Mouse (Mus musculus) kidney, adult 9 months (tissue): ENCODE results near the gene Sult3a1.
"Not testable (repeated sequence)": the region's sequence is repeated elsewhere in the genome, so short reads cannot be mapped to it uniquely, and the experiment has no call there.

Experiments used
- DNase-seq: peaks from one replicate; pipeline ENCODE4 v3.0.0; 2022

The Sult3a1 gene

GRCm38 (mm10) chr10:33857421-33857820 lies at the start of gene Sult3a1:
Gene Sult3a1, plus strand, starts transcription at chr10:33857721.
- no peak for DNase-seq

GRCm38 (mm10) chr10:33811807-33812206 lies 45.7 kb upstream of the Sult3a1 start:
- DNase-seq: no peak

GRCm38 (mm10) chr10:33814266-33814665 lies 43.3 kb upstream of the Sult3a1 start:
- peak; percentile 82 for DNase-seq

DNA sequence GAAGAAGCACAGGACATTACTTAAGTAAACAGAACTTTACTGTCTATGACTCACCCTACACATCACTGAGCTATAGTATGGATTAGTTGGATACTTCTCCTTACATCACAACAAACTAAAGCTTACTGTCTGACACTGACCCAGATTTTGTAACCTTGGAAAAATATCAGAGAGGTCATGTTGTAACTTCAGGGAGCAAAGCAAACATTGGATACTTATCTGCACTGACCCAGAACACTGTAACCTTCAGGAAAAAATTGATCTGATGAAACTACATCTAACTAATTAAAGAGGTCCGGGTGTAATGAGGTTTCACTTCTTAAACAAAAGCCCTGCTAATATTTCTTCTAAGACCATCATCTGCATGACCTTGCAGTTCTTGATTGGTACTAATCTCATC lies 40.6 kb upstream of the Sult3a1 start:
- peak; percentile 10 for DNase-seq

GRCm38 (mm10) chr10:33820892-33821291 lies 36.6 kb upstream of the Sult3a1 start:
- no peak for DNase-seq

- peak; percentile 13 for DNase-seq
Measured at GRCm38 (mm10) chr10:33865994-33866393, 8.5 kb downstream of the Sult3a1 start.

DNA sequence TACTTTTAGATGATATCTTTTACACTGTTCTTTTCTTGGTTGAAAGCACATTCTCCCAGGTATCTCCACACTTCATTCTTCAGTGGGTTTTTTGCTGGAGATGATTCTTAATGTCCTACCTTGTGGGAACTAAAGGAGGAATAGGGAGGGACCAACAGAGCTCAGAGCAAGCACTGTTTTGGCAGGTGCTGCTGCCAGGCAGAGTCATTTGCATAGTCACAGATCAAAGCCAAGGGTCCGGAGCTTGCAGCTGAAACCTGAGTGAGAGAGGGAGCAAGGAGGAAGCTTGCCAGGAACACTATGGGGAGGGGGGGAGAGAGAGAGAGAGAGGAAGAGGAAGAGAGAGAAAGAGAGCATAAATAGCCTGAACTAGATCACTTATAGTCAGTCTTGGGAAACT lies 12.9 kb downstream of the Sult3a1 start:
- peak; percentile 21 for DNase-seq

- DNase-seq: peak; percentile 94
Measured at GRCm38 (mm10) chr10:33872672-33873398, 15.3 kb downstream of the Sult3a1 start.

GRCm38 (mm10) chr10:33882411-33882810 lies 24.9 kb downstream of the Sult3a1 start:
- DNase-seq: not testable (repeated sequence)

DNA sequence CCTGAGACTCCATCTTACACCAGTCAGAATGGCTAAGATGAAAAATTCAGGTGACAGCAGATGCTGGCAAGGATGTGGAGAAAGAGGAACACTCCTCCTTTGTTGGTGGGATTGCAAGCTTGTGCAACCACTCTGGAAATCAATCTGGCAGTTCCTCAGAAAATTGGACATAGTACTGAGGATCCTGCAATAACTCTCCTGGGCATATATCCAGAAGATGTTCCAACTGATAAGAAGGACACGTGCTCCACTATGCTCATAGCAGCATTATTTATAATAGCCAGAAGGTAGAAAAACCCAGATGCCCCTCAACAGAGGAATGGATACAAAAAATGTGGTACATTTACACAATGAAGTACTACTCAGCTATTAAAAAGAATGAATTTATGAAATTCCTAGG lies 44.0 kb downstream of the Sult3a1 start:
- not testable (repeated sequence) for DNase-seq

DNA sequence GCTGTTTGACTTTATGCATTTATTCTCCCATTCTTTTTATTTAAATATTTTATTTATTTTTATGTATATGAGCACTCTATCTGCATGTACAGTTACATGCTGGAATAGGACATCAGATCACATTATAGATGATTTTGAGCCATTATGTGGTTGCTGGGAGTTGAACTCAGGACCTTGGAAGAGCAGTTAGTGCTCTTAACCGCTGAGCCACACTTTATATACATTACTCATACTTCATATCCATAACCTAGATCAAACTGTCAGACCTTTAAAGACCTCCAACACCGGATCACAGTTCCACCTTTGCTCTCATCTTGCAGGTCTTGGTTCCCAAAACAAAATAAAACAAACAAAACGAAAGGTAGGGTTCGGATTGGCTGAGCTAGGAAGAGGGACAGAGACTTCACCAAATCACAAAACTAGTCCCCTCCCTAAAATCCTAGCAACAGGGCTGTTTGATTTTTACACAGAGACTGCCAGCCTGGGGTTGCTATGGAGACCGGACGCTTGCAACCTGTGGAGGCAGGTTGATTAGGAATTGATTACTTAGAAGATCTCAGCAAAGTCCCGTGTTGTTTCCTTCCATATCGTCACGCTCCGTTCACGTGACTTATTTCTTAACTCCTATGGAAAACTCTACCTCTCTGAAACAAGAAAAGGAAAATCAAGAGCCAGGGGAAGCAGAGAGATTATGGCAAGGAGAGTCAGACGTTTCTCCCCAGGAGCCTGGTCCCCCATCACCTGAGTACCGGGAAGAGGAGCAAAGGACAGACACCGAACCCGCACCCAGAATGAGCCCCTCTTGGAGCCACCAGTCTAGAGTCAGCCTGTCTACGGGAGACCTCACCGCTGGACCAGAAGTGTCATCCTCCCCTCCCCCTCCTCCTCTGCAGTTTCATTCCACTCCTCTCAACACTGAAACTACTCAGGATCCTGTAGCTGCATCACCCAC lies 47.3 kb downstream of the Sult3a1 start, which contains the start of gene Rsph4a:
Gene Rsph4a (plus strand): TSS at position 582 of the 952 bp plus-strand sequence.
- peak; percentile 66 for DNase-seq

- peak; percentile 59 for DNase-seq
Measured at GRCm38 (mm10) chr10:33905489-33905888, 48.0 kb downstream of the Sult3a1 start.
